Mouse (Mus musculus): ENCODE measurements around the gene Uggt1.

The Uggt1 gene

GRCm38 (mm10) chr1:36162687-36163086, 81.8 kb downstream of the Uggt1 start:
- no peak for DNase-seq

- DNase-seq, result no peak
These were observed 83.3 kb downstream of the Uggt1 start for GRCm38 (mm10) chr1:36161208-36161607.

GRCm38 (mm10) chr1:36160246-36160645, 84.3 kb downstream of the Uggt1 start:
- no peak for DNase-seq

GRCm38 (mm10) chr1:36149411-36149810, 95.1 kb downstream of the Uggt1 start:
- DNase-seq, result peak; percentile 54 to 60

GRCm38 (mm10) chr1:36148809-36149208, 95.7 kb downstream of the Uggt1 start:
- DNase-seq, result no peak

- peak; percentile 41 to 54 for DNase-seq
These were observed 99.5 kb downstream of the Uggt1 start for GRCm38 (mm10) chr1:36145050-36145449.

- no peak for DNase-seq
These were observed 104.2 kb downstream of the Uggt1 start for GRCm38 (mm10) chr1:36140311-36140710.

GRCm38 (mm10) chr1:36134584-36134983, 109.9 kb downstream of the Uggt1 start:
- DNase-seq, result peak; percentile 86 to 87

GRCm38 (mm10) chr1:36133647-36134046, 110.9 kb downstream of the Uggt1 start:
- peak; percentile 14 to 22 for DNase-seq

GRCm38 (mm10) chr1:36133041-36133440, 111.5 kb downstream of the Uggt1 start:
- peak; percentile 37 to 42 for DNase-seq

- DNase-seq, result no peak
These were observed 112.3 kb downstream of the Uggt1 start for GRCm38 (mm10) chr1:36132211-36132610.

GRCm38 (mm10) chr1:36131766-36132165, 112.8 kb downstream of the Uggt1 start:
- DNase-seq, result no peak

GRCm38 (mm10) chr1:36131154-36131553, 113.4 kb downstream of the Uggt1 start:
- peak; percentile 8 to 17 for DNase-seq

GRCm38 (mm10) chr1:36130307-36131035, 114.0 kb downstream of the Uggt1 start:
- DNase-seq, result peak in 1 of 2 experiments; percentile 4

GRCm38 (mm10) chr1:36129881-36130280, 114.6 kb downstream of the Uggt1 start:
- DNase-seq, result no peak

GRCm38 (mm10) chr1:36129126-36129525, 115.4 kb downstream of the Uggt1 start:
- peak; percentile 49 to 51 for DNase-seq

- no peak for DNase-seq
These were observed 119.4 kb downstream of the Uggt1 start for GRCm38 (mm10) chr1:36125076-36125475.

GRCm38 (mm10) chr1:36121172-36121571, 123.3 kb downstream of the Uggt1 start:
- DNase-seq, result no peak

- no peak for DNase-seq
These were observed 125.1 kb downstream of the Uggt1 start for GRCm38 (mm10) chr1:36119426-36119825.

- DNase-seq, result no peak
These were observed 125.6 kb downstream of the Uggt1 start for GRCm38 (mm10) chr1:36118958-36119357.

- no peak for DNase-seq
These were observed 126.3 kb downstream of the Uggt1 start for GRCm38 (mm10) chr1:36118061-36118685.

GRCm38 (mm10) chr1:36116488-36116887, 128.0 kb downstream of the Uggt1 start:
- no peak for DNase-seq

GRCm38 (mm10) chr1:36114844-36115243, 129.7 kb downstream of the Uggt1 start:
- DNase-seq, result no peak

GRCm38 (mm10) chr1:36113670-36114069, 130.8 kb downstream of the Uggt1 start:
- peak in 1 of 2 experiments; percentile 3 for DNase-seq
